Mouse (Mus musculus) G1E-ER4 (cell line): ENCODE results near the gene Gm3045. TPM values are rescaled to one million over a fixed set of nuclear protein-coding genes. Genes with fewer than 3 reads are reported as not detected.

Experiments used
- GATA1 ChIP-seq: IDR thresholded peaks from one replicate; pipeline ENCODE4 v1.8.0; 2012; ENCODE audit warnings: low read length, inconsistent platforms
- polyA plus RNA-seq: library from polyadenylated mRNA; stranded (reverse); fragments of >175 nt; gene quantifications from 2 replicates; pipeline ENCODE4 v1.2.3, GENCODE M21; 2012

The Gm3045 gene
- not detected in 2 replicates for polyA plus RNA-seq

- TF ChIP-seq GATA1, result no peak
These were observed at the start of gene Gm3045 for GRCm38 (mm10) chr13:56426365-56426764. TSS of gene Gm3045 (plus strand) at chr13:56426594.

GRCm38 (mm10) chr13:56380855-56381685 is 45.3 kb upstream of the Gm3045 start:
- TF ChIP-seq GATA1, result no peak

GRCm38 (mm10) chr13:56383406-56383805 is 43.0 kb upstream of the Gm3045 start:
- no peak for TF ChIP-seq GATA1

- no peak for TF ChIP-seq GATA1
These were observed 40.0 kb upstream of the Gm3045 start for GRCm38 (mm10) chr13:56386411-56386810.

GRCm38 (mm10) chr13:56387374-56387773 is 39.0 kb upstream of the Gm3045 start:
- no peak for TF ChIP-seq GATA1

- no peak for TF ChIP-seq GATA1
These were observed 38.4 kb upstream of the Gm3045 start for GRCm38 (mm10) chr13:56388042-56388441.

- no peak for TF ChIP-seq GATA1
These were observed 28.8 kb upstream of the Gm3045 start for GRCm38 (mm10) chr13:56397572-56397971.

- TF ChIP-seq GATA1, result no peak
These were observed 25.2 kb upstream of the Gm3045 start for GRCm38 (mm10) chr13:56401186-56401585.

- TF ChIP-seq GATA1, result no peak
These were observed 22.9 kb upstream of the Gm3045 start for GRCm38 (mm10) chr13:56403381-56404086.

- no peak for TF ChIP-seq GATA1
These were observed 21.8 kb upstream of the Gm3045 start for GRCm38 (mm10) chr13:56404511-56405140.

- no peak for TF ChIP-seq GATA1
These were observed 14.0 kb upstream of the Gm3045 start for GRCm38 (mm10) chr13:56412286-56412873.

- no peak for TF ChIP-seq GATA1
These were observed 7.5 kb upstream of the Gm3045 start for GRCm38 (mm10) chr13:56418685-56419483.

- no peak for TF ChIP-seq GATA1
These were observed 6.9 kb upstream of the Gm3045 start for GRCm38 (mm10) chr13:56419538-56419937.

- TF ChIP-seq GATA1, result no peak
These were observed 4.2 kb upstream of the Gm3045 start for GRCm38 (mm10) chr13:56422072-56422723.
